Mouse (Mus musculus): ENCODE results near the gene Kalrn. TPM values are rescaled to one million over a fixed set of nuclear protein-coding genes. Genes with fewer than 3 reads are reported as not detected.

The Kalrn gene
- polyA plus RNA-seq, 1 experiment from 2014 or later = 22.4 TPM

DNA sequence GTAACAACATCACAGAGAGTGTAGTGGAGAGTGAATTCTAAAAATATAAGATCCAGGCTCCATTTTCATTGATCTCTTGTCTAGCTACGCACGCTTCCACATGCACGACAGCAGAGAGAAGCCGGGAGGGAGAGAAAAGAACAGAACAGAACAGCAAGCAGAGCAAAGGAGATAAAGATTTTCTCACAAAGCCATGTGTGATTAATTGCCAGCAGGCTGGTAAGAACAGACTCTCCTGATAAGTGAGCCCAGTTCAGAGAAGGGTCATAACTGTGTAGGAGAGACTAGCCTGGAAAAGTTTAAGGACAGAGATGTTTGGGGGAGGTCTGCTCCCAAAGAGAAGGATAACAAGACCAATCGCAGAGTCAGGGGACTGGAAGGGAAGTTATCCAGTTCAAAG is 515.9 kb downstream of the Kalrn start:
- no peak for DNase-seq (ENCODE audit: low spot score)
- ATAC-seq (replicated peaks; ENCODE audit: low FRiP score) = no peak
- no peak overlapping the region for H3K9ac ChIP-seq (ENCODE audit: low read length)
- H3K27me3 ChIP-seq (ENCODE audit: control insufficient read depth, insufficient read depth, low read length) = no peaks in the 10 kb centered on the region
- H3K9me3 ChIP-seq (ENCODE audit: control insufficient read depth, low read length) = no peaks in the 10 kb centered on the region
- H3K27ac ChIP-seq (ENCODE audit: low read depth, low read length) = no peak overlapping the region
- H3K36me3 ChIP-seq (ENCODE audit: control insufficient read depth, insufficient read depth, low read length) = no peaks in the 10 kb centered on the region
- no peak overlapping the region for H3K4me3 ChIP-seq (ENCODE audit: low read depth, low read length)
- no peak overlapping the region for H3K4me2 ChIP-seq (ENCODE audit: low read depth, low read length, severe bottlenecking)
- 76% methylated on average over 5 of the region's 5 CpGs for WGBS
- H3K4me1 ChIP-seq (replicated peaks; ENCODE audit: control insufficient read depth, insufficient read depth, low read length) = no peaks in the 10 kb centered on the region

DNA sequence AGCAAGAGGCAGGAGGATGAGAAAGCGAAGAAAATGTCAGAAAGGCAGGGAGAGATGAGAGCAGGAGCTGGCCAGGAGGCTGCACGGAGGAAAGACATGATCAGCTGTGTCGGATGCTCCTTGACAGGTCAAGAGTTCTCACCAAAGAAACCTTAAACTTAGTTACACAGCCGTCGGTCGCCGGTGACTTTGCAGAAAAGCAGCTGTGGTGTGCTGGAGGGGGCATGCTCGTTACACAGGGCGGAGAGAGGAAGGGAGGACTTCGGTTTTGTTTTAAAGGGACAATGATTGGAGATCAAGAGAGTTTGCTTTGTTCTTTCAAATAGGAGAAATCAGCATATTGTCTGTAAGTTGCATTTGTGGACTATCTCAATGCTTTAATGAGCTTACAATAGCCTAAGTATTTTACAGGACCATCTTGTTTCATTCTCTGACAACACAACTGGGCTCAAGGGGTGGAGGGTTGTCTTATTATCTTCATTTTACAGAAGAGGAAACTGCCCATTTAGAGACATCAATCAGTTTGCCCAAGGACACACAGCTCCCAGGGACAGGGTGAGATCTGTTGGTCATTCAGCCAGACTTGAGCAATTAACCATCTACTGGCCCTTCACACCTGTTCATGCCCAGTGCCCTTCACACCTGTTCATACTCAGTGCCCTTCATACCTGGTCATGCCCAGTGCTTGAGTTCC is 516.8 kb downstream of the Kalrn start:
- DNase-seq (ENCODE audit: low spot score) = no peak
- Histone ChIP-seq H3K27ac (ENCODE audit: low read depth, low read length) (no peak overlapping the region), H3K9me3 (ENCODE audit: control insufficient read depth, low read length) (no peaks in the 10 kb centered on the region), H3K36me3 (ENCODE audit: control insufficient read depth, insufficient read depth, low read length) (no peaks in the 10 kb centered on the region), H3K9ac (ENCODE audit: low read length) (no peak overlapping the region), H3K4me3 (ENCODE audit: low read depth, low read length) (no peak overlapping the region), H3K4me2 (ENCODE audit: low read depth, low read length, severe bottlenecking) (no peak overlapping the region), H3K27me3 (ENCODE audit: control insufficient read depth, insufficient read depth, low read length) (no peaks in the 10 kb centered on the region), H3K4me1 (replicated peaks; ENCODE audit: control insufficient read depth, insufficient read depth, low read length) (no peaks in the 10 kb centered on the region)
- no peak for ATAC-seq (replicated peaks; ENCODE audit: low FRiP score)
- WGBS = 72% methylated on average over 10 of the region's 10 CpGs

DNA sequence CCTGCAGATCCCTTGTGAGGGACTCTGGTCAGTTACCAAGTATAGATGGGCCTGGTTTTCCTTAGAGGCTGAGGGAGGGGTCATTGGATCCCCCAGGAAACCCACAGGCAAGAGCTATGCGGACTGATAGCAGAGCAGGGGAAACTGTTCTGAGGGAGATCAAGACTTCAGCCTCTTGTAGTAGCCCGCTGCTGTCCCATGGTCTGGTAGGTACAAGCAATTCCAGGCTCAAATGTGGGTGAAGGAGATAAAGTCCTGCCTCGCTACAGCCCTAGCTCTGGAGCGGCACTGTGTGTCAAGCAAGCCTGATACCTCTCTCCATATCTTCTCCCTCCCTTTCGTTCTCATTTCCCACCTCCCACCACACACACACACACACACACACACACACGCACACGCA is 523.2 kb downstream of the Kalrn start:
- H3K4me3 ChIP-seq (ENCODE audit: low read depth, low read length) = no peak overlapping the region
- H3K9ac ChIP-seq (ENCODE audit: low read length) = no peak overlapping the region
- no peaks in the 10 kb centered on the region for H3K27me3 ChIP-seq (ENCODE audit: control insufficient read depth, insufficient read depth, low read length)
- no peak overlapping the region for H3K27ac ChIP-seq (ENCODE audit: low read depth, low read length)
- no peak overlapping the region for H3K4me2 ChIP-seq (ENCODE audit: low read depth, low read length, severe bottlenecking)
- WGBS = 84% methylated on average over 7 of the region's 7 CpGs
- ATAC-seq (replicated peaks; ENCODE audit: low FRiP score) (no peak), DNase-seq (ENCODE audit: low spot score) (no peak)
- no peaks in the 10 kb centered on the region for H3K36me3 ChIP-seq (ENCODE audit: control insufficient read depth, insufficient read depth, low read length)
- H3K9me3 ChIP-seq (ENCODE audit: control insufficient read depth, low read length) = no peaks in the 10 kb centered on the region
- no peaks in the 10 kb centered on the region for H3K4me1 ChIP-seq (replicated peaks; ENCODE audit: control insufficient read depth, insufficient read depth, low read length)

DNA sequence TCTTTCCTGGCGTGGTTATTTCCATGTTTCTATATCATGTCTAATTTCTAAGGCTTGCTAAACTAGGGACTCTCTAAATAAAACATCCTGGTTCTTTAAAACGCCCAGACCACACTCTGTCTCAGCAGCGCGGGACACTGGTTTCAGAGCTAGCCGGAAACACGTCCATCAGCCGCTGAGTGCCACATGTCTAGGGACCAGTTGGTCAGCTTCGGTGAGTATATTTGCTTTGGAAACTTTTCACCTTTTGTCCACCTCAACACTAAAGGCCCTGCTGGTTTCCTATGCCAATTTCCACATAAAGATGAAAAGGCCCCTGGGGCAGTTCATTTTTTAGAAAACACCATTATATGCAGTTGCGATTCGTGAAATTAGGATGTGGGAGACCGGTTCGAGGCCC is 524.0 kb downstream of the Kalrn start:
- Histone ChIP-seq H3K27me3 (ENCODE audit: control insufficient read depth, insufficient read depth, low read length) (no peaks in the 10 kb centered on the region), H3K4me2 (ENCODE audit: low read depth, low read length, severe bottlenecking) (no peak overlapping the region), H3K27ac (ENCODE audit: low read depth, low read length) (no peak overlapping the region), H3K36me3 (ENCODE audit: control insufficient read depth, insufficient read depth, low read length) (no peaks in the 10 kb centered on the region), H3K4me3 (ENCODE audit: low read depth, low read length) (no peak overlapping the region), H3K9me3 (ENCODE audit: control insufficient read depth, low read length) (no peaks in the 10 kb centered on the region), H3K9ac (ENCODE audit: low read length) (no peak overlapping the region), H3K4me1 (replicated peaks; ENCODE audit: control insufficient read depth, insufficient read depth, low read length) (no peaks in the 10 kb centered on the region)
- no peak for ATAC-seq (replicated peaks; ENCODE audit: low FRiP score)
- WGBS = 92% methylated on average over 12 of the region's 12 CpGs
- no peak for DNase-seq (ENCODE audit: low spot score)

DNA sequence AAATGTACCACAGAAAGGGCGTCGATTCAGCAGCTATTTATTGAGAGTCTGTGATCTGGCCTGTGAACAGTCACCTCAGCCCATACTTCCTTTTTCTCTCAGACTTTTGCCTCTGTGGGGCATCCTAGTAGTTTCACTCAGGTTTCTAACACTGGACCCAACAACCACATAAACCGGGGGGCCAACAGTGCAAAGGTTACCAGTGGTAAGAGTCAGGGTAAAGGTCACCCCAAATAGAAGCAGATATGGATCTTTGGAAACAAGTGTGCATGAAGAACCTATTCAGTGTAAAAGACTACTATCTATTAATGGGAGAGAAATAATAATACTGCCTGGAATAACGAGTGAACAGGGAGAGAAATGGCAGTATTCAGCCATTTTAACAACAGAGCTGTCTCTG is 525.1 kb downstream of the Kalrn start:
- Histone ChIP-seq H3K27ac (ENCODE audit: low read depth, low read length) (no peak overlapping the region), H3K9ac (ENCODE audit: low read length) (no peak overlapping the region), H3K4me3 (ENCODE audit: low read depth, low read length) (no peak overlapping the region), H3K9me3 (ENCODE audit: control insufficient read depth, low read length) (no peaks in the 10 kb centered on the region), H3K4me2 (ENCODE audit: low read depth, low read length, severe bottlenecking) (no peak overlapping the region), H3K4me1 (replicated peaks; ENCODE audit: control insufficient read depth, insufficient read depth, low read length) (no peaks in the 10 kb centered on the region), H3K36me3 (ENCODE audit: control insufficient read depth, insufficient read depth, low read length) (no peaks in the 10 kb centered on the region), H3K27me3 (ENCODE audit: control insufficient read depth, insufficient read depth, low read length) (no peaks in the 10 kb centered on the region)
- DNase-seq (ENCODE audit: low spot score) (no peak), ATAC-seq (replicated peaks; ENCODE audit: low FRiP score) (no peak)
- WGBS = 93% methylated on average over 4 of the region's 4 CpGs

DNA sequence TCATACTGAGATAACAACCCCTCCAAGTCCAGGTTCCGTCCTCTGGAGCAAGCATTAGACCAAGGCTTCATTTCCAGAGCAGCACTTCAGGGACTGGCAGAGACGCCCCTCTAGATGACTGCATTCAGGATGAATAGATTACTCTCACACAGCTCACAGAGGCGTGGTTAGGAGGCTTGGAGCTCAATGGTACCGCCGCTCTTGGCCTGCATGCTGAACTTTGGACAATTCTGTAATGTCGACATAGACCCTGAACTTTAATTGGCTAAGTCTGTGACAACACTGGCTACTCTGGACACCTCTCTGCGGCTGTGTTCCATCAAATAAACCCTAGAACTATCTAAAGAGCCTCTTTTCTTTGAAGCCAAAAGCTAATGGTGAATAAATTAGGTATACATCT is 525.8 kb downstream of the Kalrn start:
- DNase-seq (ENCODE audit: low spot score) = no peak
- no peak overlapping the region for H3K9ac ChIP-seq (ENCODE audit: low read length)
- no peaks in the 10 kb centered on the region for H3K4me1 ChIP-seq (replicated peaks; ENCODE audit: control insufficient read depth, insufficient read depth, low read length)
- no peak overlapping the region for H3K27ac ChIP-seq (ENCODE audit: low read depth, low read length)
- no peak for ATAC-seq (replicated peaks; ENCODE audit: low FRiP score)
- H3K4me3 ChIP-seq (ENCODE audit: low read depth, low read length) = no peak overlapping the region
- no peaks in the 10 kb centered on the region for H3K27me3 ChIP-seq (ENCODE audit: control insufficient read depth, insufficient read depth, low read length)
- H3K9me3 ChIP-seq (ENCODE audit: control insufficient read depth, low read length) = no peaks in the 10 kb centered on the region
- H3K36me3 ChIP-seq (ENCODE audit: control insufficient read depth, insufficient read depth, low read length) = no peaks in the 10 kb centered on the region
- no peak overlapping the region for H3K4me2 ChIP-seq (ENCODE audit: low read depth, low read length, severe bottlenecking)
- 67% methylated on average over 7 of the region's 7 CpGs for WGBS

DNA sequence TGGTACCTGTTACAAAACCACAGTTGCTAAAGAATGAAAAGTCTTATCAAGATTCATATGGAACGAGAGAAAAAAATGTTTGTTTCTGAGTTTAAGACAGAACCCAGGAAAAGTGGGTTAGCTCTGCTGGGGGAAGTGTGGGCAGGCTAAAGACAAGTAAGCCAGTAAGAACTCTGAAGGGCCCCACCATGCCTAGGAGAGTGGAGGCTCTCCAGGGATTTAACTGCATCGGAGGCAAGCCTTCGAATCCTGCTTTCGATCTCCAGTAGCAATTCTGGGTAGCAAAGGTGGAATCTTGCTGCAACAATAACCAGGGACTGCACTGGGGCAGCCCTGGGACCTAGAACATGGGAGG is 526.3 kb downstream of the Kalrn start:
- Histone ChIP-seq H3K27me3 (ENCODE audit: control insufficient read depth, insufficient read depth, low read length) (no peaks in the 10 kb centered on the region), H3K9me3 (ENCODE audit: control insufficient read depth, low read length) (no peaks in the 10 kb centered on the region), H3K27ac (ENCODE audit: low read depth, low read length) (no peak overlapping the region), H3K4me3 (ENCODE audit: low read depth, low read length) (no peak overlapping the region), H3K36me3 (ENCODE audit: control insufficient read depth, insufficient read depth, low read length) (no peaks in the 10 kb centered on the region), H3K9ac (ENCODE audit: low read length) (no peak overlapping the region), H3K4me2 (ENCODE audit: low read depth, low read length, severe bottlenecking) (no peak overlapping the region), H3K4me1 (replicated peaks; ENCODE audit: control insufficient read depth, insufficient read depth, low read length) (no peaks in the 10 kb centered on the region)
- no peak for ATAC-seq (replicated peaks; ENCODE audit: low FRiP score)
- 92% methylated on average over 4 of the region's 4 CpGs for WGBS
- DNase-seq (ENCODE audit: low spot score) = no peak

DNA sequence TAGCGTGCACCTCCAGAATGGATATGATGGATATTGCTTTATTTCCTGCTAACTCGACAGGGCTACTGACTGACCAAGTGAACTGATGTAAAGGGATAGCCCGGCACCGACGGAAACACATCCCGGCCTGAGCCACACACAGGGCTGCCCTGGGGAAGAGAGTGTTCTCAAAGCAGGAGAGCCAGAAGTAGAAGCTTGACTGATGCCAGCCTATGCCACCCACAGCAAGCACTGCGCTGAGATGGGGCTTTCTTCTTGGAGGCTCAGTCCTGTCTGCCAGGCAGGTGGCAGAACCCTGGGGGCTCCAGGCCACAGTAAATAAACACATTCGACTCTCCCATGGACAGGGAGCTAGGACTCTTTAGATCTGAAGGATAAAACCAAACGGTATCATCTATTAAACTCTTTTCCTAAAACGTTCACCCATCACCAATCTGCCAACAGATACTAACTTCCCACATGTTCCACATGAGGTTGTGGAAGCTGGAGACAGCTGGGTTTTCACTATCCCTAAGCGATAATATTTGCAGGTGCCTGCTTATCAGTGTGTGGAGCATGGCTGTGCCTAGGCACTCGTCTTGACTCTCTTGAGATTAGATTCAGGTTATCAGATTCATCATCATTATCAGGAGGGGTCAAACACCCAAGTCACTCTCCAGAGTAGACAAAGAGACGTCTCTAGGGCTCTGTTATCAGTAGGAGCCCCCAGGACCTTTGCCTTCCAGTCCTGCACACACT is 526.9 kb downstream of the Kalrn start:
- no peak overlapping the region for H3K27ac ChIP-seq (ENCODE audit: low read depth, low read length)
- no peak overlapping the region for H3K4me2 ChIP-seq (ENCODE audit: low read depth, low read length, severe bottlenecking)
- H3K36me3 ChIP-seq (ENCODE audit: control insufficient read depth, insufficient read depth, low read length) = no peaks in the 10 kb centered on the region
- no peak overlapping the region for H3K9ac ChIP-seq (ENCODE audit: low read length)
- 87% methylated on average over 13 of the region's 13 CpGs for WGBS
- no peak overlapping the region for H3K4me3 ChIP-seq (ENCODE audit: low read depth, low read length)
- no peaks in the 10 kb centered on the region for H3K27me3 ChIP-seq (ENCODE audit: control insufficient read depth, insufficient read depth, low read length)
- H3K4me1 ChIP-seq (replicated peaks; ENCODE audit: control insufficient read depth, insufficient read depth, low read length) = no peaks in the 10 kb centered on the region
- no peak for DNase-seq (ENCODE audit: low spot score)
- ATAC-seq (replicated peaks; ENCODE audit: low FRiP score) = no peak
- no peaks in the 10 kb centered on the region for H3K9me3 ChIP-seq (ENCODE audit: control insufficient read depth, low read length)

DNA sequence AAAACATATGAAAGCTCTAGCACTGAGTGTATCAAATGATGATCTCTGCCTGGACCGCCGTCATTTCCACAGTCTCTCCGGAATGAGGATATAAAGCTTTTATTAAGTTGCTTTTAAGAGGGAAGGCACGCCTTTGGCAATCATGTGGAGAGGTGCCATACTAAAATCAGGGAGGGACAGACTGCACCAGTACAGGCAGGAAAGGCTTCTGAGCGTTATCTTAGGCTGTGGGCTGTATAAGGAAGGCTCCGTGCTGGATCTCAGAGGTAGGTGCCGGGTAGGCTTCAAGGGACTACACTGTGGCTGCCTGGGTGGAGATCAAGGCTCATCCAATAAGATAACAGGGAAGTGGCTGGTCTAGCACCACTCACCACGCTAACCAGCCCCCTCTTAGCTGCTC is 528.8 kb downstream of the Kalrn start:
- Histone ChIP-seq H3K9me3 (ENCODE audit: control insufficient read depth, low read length) (no peaks in the 10 kb centered on the region), H3K4me3 (ENCODE audit: low read depth, low read length) (no peak overlapping the region), H3K9ac (ENCODE audit: low read length) (no peak overlapping the region), H3K36me3 (ENCODE audit: control insufficient read depth, insufficient read depth, low read length) (no peaks in the 10 kb centered on the region), H3K4me2 (ENCODE audit: low read depth, low read length, severe bottlenecking) (no peak overlapping the region), H3K4me1 (replicated peaks; ENCODE audit: control insufficient read depth, insufficient read depth, low read length) (no peaks in the 10 kb centered on the region), H3K27me3 (ENCODE audit: control insufficient read depth, insufficient read depth, low read length) (no peaks in the 10 kb centered on the region), H3K27ac (ENCODE audit: low read depth, low read length) (no peak overlapping the region)
- ATAC-seq (replicated peaks; ENCODE audit: low FRiP score) (no peak), DNase-seq (ENCODE audit: low spot score) (no peak)
- 92% methylated on average over 8 of the region's 8 CpGs for WGBS
